In genomic region chr3:27435096-27435620, GRCm38 (mm10) we compare ENCODE assay signal across 20 mouse cellular contexts.
DNase-seq lines count a peak whose midpoint lies in the region; ATAC-seq lines count a peak whose summit lies in the region.
"Had no signal": no experiment of that assay in that cellular context is flagged by ENCODE, and none has a peak within 500 bp of the region (broad histone marks: within the 10 kb centered on the region; RNA-seq: fewer than 3 reads in every experiment).

No protein-coding gene starts in this region.

- no peak overlapping the region for H3K9ac ChIP-seq in limb, embryonic 13.5 days
- no peak overlapping the region for H3K9ac ChIP-seq in intestine, embryonic 16.5 days (ENCODE audit: low read depth, low read length)
- no peak overlapping the region for H3K9ac ChIP-seq in stomach, embryonic 16.5 days (ENCODE audit: low read length)
- H3K9ac ChIP-seq: embryonic facial prominence, embryonic 15.5 days; forebrain, embryonic 15.5 days; hindbrain, embryonic 12.5 days; liver, embryonic 15.5 days; lung, embryonic 15.5 days had no signal

- H3K36me3 ChIP-seq in limb, embryonic 13.5 days, result peaks cover 57% of the 10 kb centered on the region
- peaks cover 23% of the 10 kb centered on the region for H3K36me3 ChIP-seq in limb, embryonic 10.5 days
- 0 out of 2 replicates have a peak, but pooled peaks cover 5% of the 10 kb centered on the region for H3K36me3 ChIP-seq in intestine, embryonic 16.5 days (ENCODE audit: control insufficient read depth, insufficient read depth, low read length)
- H3K36me3 ChIP-seq in stomach, embryonic 16.5 days (ENCODE audit: control insufficient read depth, insufficient read depth, low read length), result peaks cover 14% of the 10 kb centered on the region; the same call in 1 of the 2 replicates
- H3K36me3 ChIP-seq: forebrain, embryonic 15.5 days had no signal

- peaks cover 15% of the 10 kb centered on the region for H3K4me1 ChIP-seq in limb, embryonic 13.5 days
- peaks cover 4% of the 10 kb centered on the region; the same call in 1 of the 2 replicates for H3K4me1 ChIP-seq in limb, embryonic 10.5 days
- peaks cover 21% of the 10 kb centered on the region for H3K4me1 ChIP-seq in intestine, embryonic 16.5 days (ENCODE audit: control insufficient read depth, insufficient read depth, low read length)
- H3K4me1 ChIP-seq in stomach, embryonic 16.5 days (ENCODE audit: control insufficient read depth, insufficient read depth, low read length), result peaks cover 4% of the 10 kb centered on the region; the same call in 1 of the 2 replicates
- H3K4me1 ChIP-seq: embryonic facial prominence, embryonic 15.5 days; liver, embryonic 15.5 days had no signal

- ATAC-seq in limb, embryonic 13.5 days (ENCODE audit: low FRiP score, low read depth), result peak; percentile 46; the same call in 1 of the 2 replicates
- ATAC-seq in intestine, embryonic 16.5 days, result peak; percentile 68
- ATAC-seq in stomach, embryonic 16.5 days (ENCODE audit: insufficient read depth, low FRiP score), result peak; percentile 67; the same call in 1 of the 2 replicates
- ATAC-seq: CD4-positive, CD25-positive, alpha-beta regulatory T cell, adult 4 months; forebrain, embryonic 15.5 days had no signal

- peak; percentile 19 for DNase-seq in kidney, adult 11 months
- no peak for DNase-seq in kidney, adult 18-20 months
- no peak for DNase-seq in limb, embryonic 10.5 days (ENCODE audit: low spot score)
- DNase-seq in layer of hippocampus, postnatal 25 days (ENCODE audit: extremely low spot score in 1 of 2, low spot score in 1 of 2), result no peak
- DNase-seq: adrenal gland, postnatal 36 days; cerebellum, adult 11 months; cerebellum, adult 9-11 months; thymus, postnatal 14 days had no signal

- H3K27me3 ChIP-seq in limb, embryonic 13.5 days, result no peaks in the 10 kb centered on the region
- no peaks in the 10 kb centered on the region for H3K27me3 ChIP-seq in limb, embryonic 10.5 days (ENCODE audit: low read depth, poor library complexity, severe bottlenecking)
- H3K27me3 ChIP-seq in intestine, embryonic 16.5 days (replicated peaks; ENCODE audit: control insufficient read depth, insufficient read depth, low read length), result no peaks in the 10 kb centered on the region
- H3K27me3 ChIP-seq in stomach, embryonic 16.5 days (ENCODE audit: control insufficient read depth, insufficient read depth, low read length), result no peaks in the 10 kb centered on the region
- H3K27me3 ChIP-seq: embryonic facial prominence, embryonic 15.5 days; forebrain, embryonic 15.5 days; hindbrain, embryonic 12.5 days; liver, embryonic 15.5 days; lung, embryonic 15.5 days had no signal

- WGBS in limb, embryonic 13.5 days, result 38% methylated on average over 6 of the region's 6 CpGs
- 69% methylated on average over 6 of the region's 6 CpGs for WGBS in limb, embryonic 10.5 days
- 29% methylated on average over 6 of the region's 6 CpGs for WGBS in intestine, embryonic 16.5 days
- WGBS in stomach, embryonic 16.5 days, result 40% methylated on average over 6 of the region's 6 CpGs

- H3K27ac ChIP-seq in limb, embryonic 13.5 days, result no peak overlapping the region
- no peak overlapping the region for H3K27ac ChIP-seq in limb, embryonic 10.5 days
- H3K27ac ChIP-seq in intestine, embryonic 16.5 days (ENCODE audit: low read length), result no peak overlapping the region
- H3K27ac ChIP-seq in stomach, embryonic 16.5 days (ENCODE audit: low read length), result peak overlapping the region; percentile 74
- H3K27ac ChIP-seq: embryonic facial prominence, embryonic 15.5 days; forebrain, embryonic 15.5 days; hindbrain, embryonic 12.5 days; layer of hippocampus, adult 2 months; liver, embryonic 15.5 days; lung, embryonic 15.5 days; macrophage had no signal

- H3K4me2 ChIP-seq in limb, embryonic 13.5 days (replicated peaks), result no peak overlapping the region
- H3K4me2 ChIP-seq in intestine, embryonic 16.5 days (ENCODE audit: low read depth, low read length), result no peak overlapping the region
- no peak overlapping the region for H3K4me2 ChIP-seq in stomach, embryonic 16.5 days (ENCODE audit: low read depth, low read length)
- H3K4me2 ChIP-seq: embryonic facial prominence, embryonic 15.5 days; forebrain, embryonic 15.5 days; heart, embryonic 11.5 days; hindbrain, embryonic 12.5 days; liver, embryonic 15.5 days; lung, embryonic 15.5 days had no signal

- no peaks in the 10 kb centered on the region for H3K9me3 ChIP-seq in limb, embryonic 13.5 days
- H3K9me3 ChIP-seq in limb, embryonic 10.5 days (replicated peaks), result no peaks in the 10 kb centered on the region
- H3K9me3 ChIP-seq in intestine, embryonic 16.5 days (ENCODE audit: control insufficient read depth, low read length), result no peaks in the 10 kb centered on the region
- H3K9me3 ChIP-seq in stomach, embryonic 16.5 days (replicated peaks; ENCODE audit: control insufficient read depth, low read length), result no peaks in the 10 kb centered on the region
- H3K9me3 ChIP-seq: embryonic facial prominence, embryonic 15.5 days; forebrain, embryonic 15.5 days; hindbrain, embryonic 12.5 days; liver, embryonic 15.5 days; lung, embryonic 15.5 days had no signal

- no peak overlapping the region for H3K4me3 ChIP-seq in limb, embryonic 13.5 days
- H3K4me3 ChIP-seq in limb, embryonic 10.5 days, result no peak overlapping the region
- no peak overlapping the region for H3K4me3 ChIP-seq in intestine, embryonic 16.5 days (ENCODE audit: low read length)
- H3K4me3 ChIP-seq in stomach, embryonic 16.5 days (replicated peaks; ENCODE audit: low read length), result no peak overlapping the region
- H3K4me3 ChIP-seq: embryonic facial prominence, embryonic 15.5 days; forebrain, embryonic 15.5 days; hindbrain, embryonic 12.5 days; layer of hippocampus, adult 2 months; liver, embryonic 15.5 days; lung, embryonic 15.5 days had no signal
